Mouse (Mus musculus) limb, embryonic 11.5 days (tissue): ENCODE results near the gene Mal. TPM values are rescaled to one million over a fixed set of nuclear protein-coding genes. Genes with fewer than 3 reads are reported as not detected.

Experiments used
- ATAC-seq: fragments of 200-750 bp; cut with Nextera tagmentation; 2 replicates; pipeline ENCODE4 v1.8.0; 2017; ENCODE audit warnings: low read depth; ENCODE audit not compliant: insufficient number of reproducible peaks, low FRiP score, low TSS enrichment
- DNase-seq: peaks from one replicate; pipeline ENCODE4 v3.0.0-alpha.2; 2015; ENCODE audit warnings: low spot score
- H3K27ac ChIP-seq: fragments of 300-500 bp; sonication (generic); replicated peaks from 2 replicates; pipeline ENCODE4 v1.5.1; 2014; ENCODE audit warnings: low read depth, mild to moderate bottlenecking, low read length
- H3K27me3 ChIP-seq: fragments of 300-500 bp; sonication (generic); 2 replicates; pipeline ENCODE4 v1.6.1; 2014; ENCODE audit warnings: mild to moderate bottlenecking, low read length, mixed read lengths; ENCODE audit not compliant: control insufficient read depth, insufficient read depth
- H3K36me3 ChIP-seq: fragments of 300-500 bp; sonication (generic); 2 replicates; pipeline ENCODE4 v1.6.1; 2014; ENCODE audit warnings: mild to moderate bottlenecking, low read length, moderate library complexity, mixed read lengths; ENCODE audit not compliant: control insufficient read depth, insufficient read depth
- H3K4me1 ChIP-seq: fragments of 300-500 bp; sonication (generic); 2 replicates; pipeline ENCODE4 v1.6.1; 2014; ENCODE audit warnings: low read length, mixed read lengths; ENCODE audit not compliant: control insufficient read depth, insufficient read depth
- H3K4me2 ChIP-seq: fragments of 300-500 bp; sonication (generic); 2 replicates; pipeline ENCODE4 v1.6.1; 2014; ENCODE audit warnings: low read depth, mild to moderate bottlenecking, moderate library complexity; ENCODE audit not compliant: severe bottlenecking
- H3K4me3 ChIP-seq: fragments of 300-500 bp; sonication (generic); 2 replicates; pipeline ENCODE4 v1.5.1; 2014; ENCODE audit warnings: low read depth, low read length
- H3K9ac ChIP-seq: fragments of 300-500 bp; sonication (generic); 2 replicates; pipeline ENCODE4 v1.6.1; 2014; ENCODE audit warnings: mild to moderate bottlenecking, low read length
- H3K9me3 ChIP-seq: fragments of 300-500 bp; sonication (generic); 2 replicates; pipeline ENCODE4 v1.6.1; 2016; ENCODE audit warnings: low read length; ENCODE audit not compliant: control insufficient read depth
- WGBS: fragments of 180-500 bp; shearing (Covaris S2); extraction: QIAGEN DNeasy Blood & Tissue Kit; methylation state at CpG from one replicate; pipeline ENCODE4 v1.1.7; 2014; 5-methylcytosine and 5-hydroxymethylcytosine counted together
- polyA plus RNA-seq: library from polyadenylated mRNA; unstranded; fragments of >200 nt; fragmentation: Nextera tagmentation; extraction: Ambion mirVana; gene quantifications from 2 replicates; pipeline ENCODE4 v1.2.1, GENCODE M21; 2014

Gene Mal
- polyA plus RNA-seq, 1 experiment from 2014 or later = 0.20 TPM

GRCm38 (mm10) chr2:127654786-127655185 lies 1.7 kb downstream of the Mal start:
- Histone ChIP-seq H3K4me3 (no peak overlapping the region), H3K27ac (no peak overlapping the region), H3K36me3 (no peaks in the 10 kb centered on the region), H3K9ac (no peak overlapping the region), H3K9me3 (no peaks in the 10 kb centered on the region), H3K27me3 (peaks cover 41% of the 10 kb centered on the region), H3K4me2 (no peak overlapping the region), H3K4me1 (peaks cover 4% of the 10 kb centered on the region; the same call in 1 of the 2 replicates)
- WGBS = 65% methylated on average over 3 of the region's 3 CpGs
- DNase-seq = no peak
- no peak for ATAC-seq

- DNase-seq (no peak), ATAC-seq (no peak)
- no peaks in the 10 kb centered on the region for H3K9me3 ChIP-seq
- peaks cover 4% of the 10 kb centered on the region; the same call in 1 of the 2 replicates for H3K4me1 ChIP-seq
- H3K4me3 ChIP-seq = no peak overlapping the region
- peaks cover 41% of the 10 kb centered on the region for H3K27me3 ChIP-seq
- H3K27ac ChIP-seq = no peak overlapping the region
- H3K4me2 ChIP-seq = no peak overlapping the region
- 93% methylated on average over 2 of the region's 2 CpGs for WGBS
- H3K9ac ChIP-seq = no peak overlapping the region
- H3K36me3 ChIP-seq = no peaks in the 10 kb centered on the region
Measured at GRCm38 (mm10) chr2:127652805-127653204, 3.7 kb downstream of the Mal start.

DNA sequence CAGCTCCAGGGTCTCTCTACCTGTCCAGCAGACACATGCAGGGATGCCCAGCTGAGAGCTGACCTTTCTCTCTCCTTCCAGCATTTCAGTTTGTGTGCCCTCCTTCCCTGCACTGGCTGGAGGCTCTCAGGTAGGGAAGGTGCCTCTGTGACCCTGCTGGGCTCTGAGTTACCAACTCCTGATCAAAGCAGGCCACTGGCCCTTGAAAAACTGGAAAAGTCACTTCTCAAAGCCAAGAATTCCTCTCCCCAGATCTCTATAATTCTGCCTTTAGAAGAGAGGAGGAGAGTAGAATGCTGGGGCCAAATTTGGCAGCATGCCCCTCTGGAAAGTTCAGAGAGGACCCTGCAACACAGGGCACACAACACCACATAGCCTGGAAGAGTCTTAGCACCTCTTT lies 4.2 kb downstream of the Mal start:
- Histone ChIP-seq H3K4me1 (peaks cover 4% of the 10 kb centered on the region; the same call in 1 of the 2 replicates), H3K9me3 (no peaks in the 10 kb centered on the region), H3K4me2 (no peak overlapping the region), H3K27ac (no peak overlapping the region), H3K27me3 (peaks cover 40% of the 10 kb centered on the region), H3K9ac (no peak overlapping the region), H3K4me3 (no peak overlapping the region), H3K36me3 (no peaks in the 10 kb centered on the region)
- ATAC-seq (no peak), DNase-seq (no peak)

DNA sequence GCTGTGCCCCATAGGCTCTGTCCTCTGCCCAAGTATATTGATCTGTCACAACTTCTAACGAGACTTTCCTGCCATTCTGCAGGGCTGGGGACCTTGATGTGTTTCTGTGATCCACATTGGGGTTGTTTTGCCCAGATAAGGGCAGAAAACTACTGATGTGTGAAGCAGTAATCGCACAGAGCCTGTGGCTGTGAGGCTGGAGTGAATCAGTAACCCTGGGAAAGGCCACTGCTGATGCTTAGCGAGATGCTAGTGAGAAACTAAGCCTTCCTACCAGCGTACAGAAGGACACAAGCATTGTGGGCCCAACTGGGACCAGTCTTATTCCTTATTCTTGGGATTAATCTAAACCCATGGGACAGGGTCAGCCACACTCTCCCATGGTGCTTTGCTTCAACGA lies 4.9 kb downstream of the Mal start:
- Histone ChIP-seq H3K36me3 (no peaks in the 10 kb centered on the region), H3K9me3 (no peaks in the 10 kb centered on the region), H3K4me3 (no peak overlapping the region), H3K27me3 (peaks cover 32% of the 10 kb centered on the region), H3K4me2 (no peak overlapping the region), H3K4me1 (peaks cover 4% of the 10 kb centered on the region; the same call in 1 of the 2 replicates), H3K9ac (no peak overlapping the region), H3K27ac (no peak overlapping the region)
- 75% methylated on average over 5 of the region's 5 CpGs for WGBS
- no peak for ATAC-seq
- no peak for DNase-seq

DNA sequence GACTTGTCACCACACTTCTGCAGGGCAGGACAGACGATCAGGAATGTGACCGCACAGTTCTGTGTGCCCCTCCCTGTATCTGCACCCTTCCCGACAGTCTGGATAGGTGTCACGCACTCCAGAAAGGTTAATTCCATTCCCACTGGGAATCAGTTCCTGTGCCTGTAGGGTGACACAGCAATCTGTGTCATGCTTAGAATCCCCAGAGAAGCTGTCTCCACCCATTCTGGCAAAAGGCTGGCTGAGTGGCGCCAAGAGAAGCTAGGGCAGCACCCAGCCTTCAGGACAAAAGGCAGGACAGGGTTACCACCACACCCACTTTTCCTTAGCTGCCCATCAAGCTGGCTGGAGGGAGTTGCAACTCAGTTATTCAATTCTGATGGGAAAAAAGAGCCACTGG lies 6.6 kb downstream of the Mal start:
- Histone ChIP-seq H3K4me1 (no peaks in the 10 kb centered on the region), H3K4me3 (no peak overlapping the region), H3K9me3 (no peaks in the 10 kb centered on the region), H3K27ac (no peak overlapping the region), H3K9ac (no peak overlapping the region), H3K4me2 (no peak overlapping the region), H3K36me3 (no peaks in the 10 kb centered on the region), H3K27me3 (peaks cover 15% of the 10 kb centered on the region)
- DNase-seq = no peak
- 69% methylated on average over 5 of the region's 5 CpGs for WGBS
- no peak for ATAC-seq

DNA sequence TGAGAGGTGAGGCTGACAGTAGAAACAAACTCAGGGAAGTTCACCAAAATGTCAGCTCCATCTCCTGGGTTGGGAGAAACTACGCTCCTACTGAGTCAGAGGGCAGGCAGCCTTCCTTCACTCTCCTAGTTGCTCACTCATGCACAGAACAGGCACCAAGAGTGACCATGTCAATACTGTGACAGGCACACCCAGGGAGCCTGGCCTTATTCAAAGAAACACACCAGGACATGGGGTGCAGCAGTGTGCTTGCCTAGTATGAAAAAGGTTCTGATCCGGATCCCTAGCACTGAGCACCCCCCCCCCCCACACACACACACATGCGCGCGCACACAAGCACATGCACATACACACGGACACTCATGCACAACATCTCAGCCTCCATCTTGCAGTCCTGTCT lies 8.3 kb downstream of the Mal start:
- Histone ChIP-seq H3K36me3 (no peaks in the 10 kb centered on the region), H3K27ac (no peak overlapping the region), H3K27me3 (no peaks in the 10 kb centered on the region), H3K4me3 (no peak overlapping the region), H3K4me2 (no peak overlapping the region), H3K4me1 (peaks cover 10% of the 10 kb centered on the region), H3K9me3 (no peaks in the 10 kb centered on the region), H3K9ac (no peak overlapping the region)
- ATAC-seq (no peak), DNase-seq (no peak)
- WGBS = 89% methylated on average over 6 of the region's 6 CpGs

- Histone ChIP-seq H3K9me3 (no peaks in the 10 kb centered on the region), H3K4me2 (no peak overlapping the region), H3K4me1 (peaks cover 10% of the 10 kb centered on the region), H3K27me3 (no peaks in the 10 kb centered on the region), H3K4me3 (no peak overlapping the region), H3K36me3 (no peaks in the 10 kb centered on the region), H3K9ac (no peak overlapping the region), H3K27ac (no peak overlapping the region)
- DNase-seq (no peak), ATAC-seq (no peak)
- 81% methylated on average over 5 of the region's 5 CpGs for WGBS
Measured at GRCm38 (mm10) chr2:127646875-127647274, 9.6 kb downstream of the Mal start.

- WGBS = 53% methylated on average over 19 of the region's 19 CpGs
- H3K4me2 ChIP-seq = no peak overlapping the region
- H3K4me1 ChIP-seq = peaks cover 10% of the 10 kb centered on the region
- no peaks in the 10 kb centered on the region for H3K9me3 ChIP-seq
- H3K9ac ChIP-seq = no peak overlapping the region
- H3K4me3 ChIP-seq = no peak overlapping the region
- DNase-seq (peak; percentile 57), ATAC-seq (no peak)
- no peaks in the 10 kb centered on the region for H3K36me3 ChIP-seq
- no peak overlapping the region for H3K27ac ChIP-seq
- H3K27me3 ChIP-seq = no peaks in the 10 kb centered on the region
Measured at GRCm38 (mm10) chr2:127643728-127644704, 12.5 kb downstream of the Mal start.
